Mouse (Mus musculus): Measurements from ENCODE around the gene Trpm4. TPM values are rescaled to one million over a fixed set of nuclear protein-coding genes. Genes with fewer than 3 reads are reported as not detected.
"Not testable (repeated sequence)": the region's sequence is repeated elsewhere in the genome, so short reads cannot be mapped to it uniquely, and the experiment has no call there.

The Trpm4 gene
- polyA plus RNA-seq, 1 experiment from 2014 or later, result 6.8 TPM

DNA sequence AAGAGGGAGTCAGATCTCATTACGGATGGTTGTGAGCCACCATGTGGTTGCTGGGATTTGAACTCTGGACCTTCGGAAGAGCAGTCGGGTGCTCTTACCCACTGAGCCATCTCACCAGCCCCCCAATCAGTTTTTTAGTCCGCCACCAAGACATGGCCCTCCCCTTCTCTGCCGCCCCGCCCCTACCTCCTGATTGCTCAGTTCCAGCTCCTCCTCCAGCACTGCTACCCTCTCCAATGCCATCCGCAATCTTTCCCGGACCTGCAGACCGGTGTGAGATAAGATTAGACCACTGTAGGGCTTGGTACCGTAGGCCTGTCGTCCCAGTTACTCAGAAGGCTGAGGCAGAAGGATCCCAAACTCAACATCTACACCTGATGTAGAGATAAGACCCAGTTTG is 25.5 kb upstream of the Trpm4 start:
- ATAC-seq (replicated peaks; ENCODE audit: low FRiP score); H3K4me3 ChIP-seq (ENCODE audit: low read depth, low read length); DNase-seq (ENCODE audit: low spot score); H3K27ac ChIP-seq (ENCODE audit: low read depth, low read length); H3K4me1 ChIP-seq (replicated peaks; ENCODE audit: control insufficient read depth, insufficient read depth, low read length); H3K9me3 ChIP-seq (ENCODE audit: control insufficient read depth, low read length); H3K27me3 ChIP-seq (ENCODE audit: control insufficient read depth, insufficient read depth, low read length); H3K36me3 ChIP-seq (ENCODE audit: control insufficient read depth, insufficient read depth, low read length); H3K4me2 ChIP-seq (ENCODE audit: low read depth, low read length, severe bottlenecking); H3K9ac ChIP-seq (ENCODE audit: low read length): not testable (repeated sequence)
- WGBS, result 63% methylated on average over 10 of the region's 11 CpGs

DNA sequence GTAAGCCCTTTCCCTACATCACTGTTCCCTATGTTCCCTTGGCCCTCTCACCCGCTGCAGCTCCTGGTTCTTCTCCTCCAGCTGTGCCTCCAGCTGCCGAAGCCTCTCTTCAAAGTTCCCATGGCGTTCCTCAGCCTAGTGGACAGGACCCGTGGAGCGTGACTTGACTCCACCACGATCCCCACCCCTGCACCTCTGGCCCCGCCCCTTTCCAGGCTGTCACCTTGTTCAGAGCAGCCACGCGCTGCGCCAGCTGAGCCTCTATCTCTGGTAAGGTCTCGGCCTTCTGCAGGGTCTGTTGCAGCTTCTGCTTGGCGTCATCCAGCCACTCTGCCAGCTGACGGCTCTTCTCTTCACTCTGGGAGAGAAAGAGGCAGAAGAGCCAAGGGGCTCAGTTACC is 22.5 kb upstream of the Trpm4 start:
- no peak overlapping the region for H3K27ac ChIP-seq (ENCODE audit: low read depth, low read length)
- 0 out of 2 replicates have a peak, but pooled peaks cover under 1% of the 10 kb centered on the region for H3K4me1 ChIP-seq (replicated peaks; ENCODE audit: control insufficient read depth, insufficient read depth, low read length)
- no peaks in the 10 kb centered on the region for H3K36me3 ChIP-seq (ENCODE audit: control insufficient read depth, insufficient read depth, low read length)
- ATAC-seq (replicated peaks; ENCODE audit: low FRiP score) (no peak), DNase-seq (ENCODE audit: low spot score) (no peak)
- 58% methylated on average over 13 of the region's 13 CpGs for WGBS
- no peak overlapping the region for H3K9ac ChIP-seq (ENCODE audit: low read length)
- H3K4me3 ChIP-seq (ENCODE audit: low read depth, low read length), result no peak overlapping the region
- no peaks in the 10 kb centered on the region for H3K9me3 ChIP-seq (ENCODE audit: control insufficient read depth, low read length)
- no peaks in the 10 kb centered on the region; the same call in 1 of the 2 replicates for H3K27me3 ChIP-seq (ENCODE audit: control insufficient read depth, insufficient read depth, low read length)
- no peak overlapping the region for H3K4me2 ChIP-seq (ENCODE audit: low read depth, low read length, severe bottlenecking)

DNA sequence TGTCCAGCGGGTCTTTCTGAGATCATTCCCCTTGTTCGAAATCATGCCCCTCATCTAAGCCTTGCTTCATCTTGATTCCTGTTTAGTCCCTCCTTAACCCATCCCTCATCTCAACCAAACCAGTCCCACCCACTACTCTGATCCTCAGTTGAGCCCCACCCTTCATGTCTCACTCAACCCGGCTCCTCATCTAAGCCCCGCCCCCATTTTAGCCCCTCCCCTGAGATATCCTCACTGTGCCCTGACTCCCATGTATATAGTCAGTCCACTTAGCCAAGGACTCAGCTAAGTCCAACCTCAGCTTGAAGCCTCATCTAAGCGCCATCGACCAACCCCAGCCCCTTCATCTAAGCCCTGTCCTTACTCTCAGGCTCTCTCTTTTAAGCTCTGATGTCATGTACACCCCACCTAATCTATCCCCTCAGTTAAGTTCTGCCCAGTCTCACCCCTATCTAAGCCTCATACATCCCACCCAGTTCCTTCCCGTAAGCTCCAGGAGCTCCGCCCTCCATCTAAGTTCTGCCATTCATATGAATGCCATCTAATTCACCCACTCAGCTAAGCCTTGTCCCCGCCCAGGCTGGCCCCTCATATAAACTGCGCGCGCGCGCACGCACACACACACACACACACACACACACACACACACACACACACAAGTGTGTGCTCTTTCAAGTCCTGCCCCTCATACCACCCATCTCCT is 21.9 kb upstream of the Trpm4 start:
- H3K27me3 ChIP-seq (ENCODE audit: control insufficient read depth, insufficient read depth, low read length), result no peaks in the 10 kb centered on the region; the same call in 1 of the 2 replicates
- no peaks in the 10 kb centered on the region for H3K4me1 ChIP-seq (replicated peaks; ENCODE audit: control insufficient read depth, insufficient read depth, low read length)
- no peak overlapping the region for H3K27ac ChIP-seq (ENCODE audit: low read depth, low read length)
- no peak for ATAC-seq (replicated peaks; ENCODE audit: low FRiP score)
- H3K4me2 ChIP-seq (ENCODE audit: low read depth, low read length, severe bottlenecking), result no peak overlapping the region
- no peaks in the 10 kb centered on the region for H3K9me3 ChIP-seq (ENCODE audit: control insufficient read depth, low read length)
- WGBS, result 79% methylated on average over 15 of the region's 15 CpGs
- no peak overlapping the region for H3K9ac ChIP-seq (ENCODE audit: low read length)
- H3K4me3 ChIP-seq (ENCODE audit: low read depth, low read length), result no peak overlapping the region
- H3K36me3 ChIP-seq (ENCODE audit: control insufficient read depth, insufficient read depth, low read length), result no peaks in the 10 kb centered on the region
- no peak for DNase-seq (ENCODE audit: low spot score)

DNA sequence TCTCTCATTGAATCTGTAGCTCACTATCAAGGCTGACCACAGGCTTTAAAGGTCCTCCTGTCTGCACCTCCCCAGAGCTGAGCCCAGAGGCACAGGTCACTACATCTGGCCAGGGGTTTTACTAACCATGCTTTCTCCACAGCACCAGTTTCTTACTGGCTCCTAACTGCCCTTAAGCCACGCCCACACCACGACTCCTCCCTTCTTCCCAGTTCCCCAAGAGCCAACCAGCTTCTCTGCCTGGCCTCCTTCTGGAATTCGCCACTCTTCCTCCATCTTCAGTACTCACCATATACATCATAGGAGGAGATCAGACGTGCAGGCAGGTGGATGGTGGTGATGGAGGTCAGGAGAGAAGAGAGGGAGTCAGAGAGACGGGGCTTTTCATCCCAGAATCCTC is 19.5 kb upstream of the Trpm4 start:
- ATAC-seq (replicated peaks; ENCODE audit: low FRiP score), result no peak
- WGBS, result 30% methylated on average over 5 of the region's 5 CpGs
- H3K9me3 ChIP-seq (ENCODE audit: control insufficient read depth, low read length), result no peaks in the 10 kb centered on the region
- no peak for DNase-seq (ENCODE audit: low spot score)
- no peak overlapping the region for H3K4me2 ChIP-seq (ENCODE audit: low read depth, low read length, severe bottlenecking)
- no peak overlapping the region for H3K27ac ChIP-seq (ENCODE audit: low read depth, low read length)
- H3K36me3 ChIP-seq (ENCODE audit: control insufficient read depth, insufficient read depth, low read length), result no peaks in the 10 kb centered on the region
- no peaks in the 10 kb centered on the region for H3K4me1 ChIP-seq (replicated peaks; ENCODE audit: control insufficient read depth, insufficient read depth, low read length)
- no peaks in the 10 kb centered on the region for H3K27me3 ChIP-seq (ENCODE audit: control insufficient read depth, insufficient read depth, low read length)
- no peak overlapping the region for H3K4me3 ChIP-seq (ENCODE audit: low read depth, low read length)
- no peak overlapping the region for H3K9ac ChIP-seq (ENCODE audit: low read length)

DNA sequence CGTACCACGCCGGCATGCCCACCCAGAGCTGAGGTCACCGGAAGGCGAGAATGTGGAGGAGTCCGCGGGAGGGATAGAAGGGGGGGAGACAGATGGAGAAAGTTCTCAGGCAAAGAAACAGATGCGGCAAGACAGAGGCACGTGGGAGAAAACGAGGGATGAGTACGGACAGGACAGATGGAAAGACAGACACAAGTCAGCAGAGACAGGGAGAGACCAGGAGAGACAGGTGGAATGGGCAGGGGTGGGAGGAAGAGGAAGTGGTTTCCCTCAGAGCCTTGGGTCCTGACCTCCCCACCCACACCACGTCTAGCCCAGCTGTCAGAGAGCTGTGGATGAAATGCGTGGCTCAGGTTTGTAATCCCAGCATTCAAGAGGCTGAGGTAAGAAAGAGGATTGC is 13.3 kb upstream of the Trpm4 start:
- H3K27ac ChIP-seq (ENCODE audit: low read depth, low read length), result no peak overlapping the region
- H3K9me3 ChIP-seq (ENCODE audit: control insufficient read depth, low read length), result no peaks in the 10 kb centered on the region
- H3K36me3 ChIP-seq (ENCODE audit: control insufficient read depth, insufficient read depth, low read length), result no peaks in the 10 kb centered on the region; the same call in 1 of the 2 replicates
- H3K4me1 ChIP-seq (replicated peaks; ENCODE audit: control insufficient read depth, insufficient read depth, low read length), result no peaks in the 10 kb centered on the region
- no peaks in the 10 kb centered on the region for H3K27me3 ChIP-seq (ENCODE audit: control insufficient read depth, insufficient read depth, low read length)
- no peak for DNase-seq (ENCODE audit: low spot score)
- H3K9ac ChIP-seq (ENCODE audit: low read length), result no peak overlapping the region
- no peak overlapping the region for H3K4me3 ChIP-seq (ENCODE audit: low read depth, low read length)
- WGBS, result 79% methylated on average over 13 of the region's 13 CpGs
- ATAC-seq (replicated peaks; ENCODE audit: low FRiP score), result no peak
- no peak overlapping the region for H3K4me2 ChIP-seq (ENCODE audit: low read depth, low read length, severe bottlenecking)

DNA sequence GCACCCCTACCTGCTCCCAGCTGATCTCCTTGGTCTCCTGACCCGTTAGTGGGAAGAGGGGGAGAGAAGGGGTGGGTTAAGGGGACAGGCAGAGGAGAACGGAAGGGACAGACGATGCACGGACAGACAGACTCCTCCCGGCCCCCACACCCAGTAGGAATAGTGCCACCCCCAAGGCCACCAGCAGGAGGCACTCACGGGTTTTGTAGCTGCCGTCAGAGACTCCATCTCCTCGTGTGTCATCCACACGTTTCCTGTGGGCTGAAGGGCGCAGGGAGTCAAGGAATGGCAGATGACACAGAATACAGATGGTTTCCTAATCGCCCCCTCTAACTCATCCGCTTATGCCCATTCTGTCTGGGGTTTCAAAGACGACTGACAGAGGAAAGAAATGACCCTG is 10.0 kb upstream of the Trpm4 start:
- Histone ChIP-seq H3K4me2 (ENCODE audit: low read depth, low read length, severe bottlenecking) (no peak overlapping the region), H3K27me3 (ENCODE audit: control insufficient read depth, insufficient read depth, low read length) (no peaks in the 10 kb centered on the region), H3K36me3 (ENCODE audit: control insufficient read depth, insufficient read depth, low read length) (no peaks in the 10 kb centered on the region; the same call in 1 of the 2 replicates), H3K27ac (ENCODE audit: low read depth, low read length) (no peak overlapping the region), H3K4me1 (replicated peaks; ENCODE audit: control insufficient read depth, insufficient read depth, low read length) (peaks cover 17% of the 10 kb centered on the region), H3K9me3 (ENCODE audit: control insufficient read depth, low read length) (no peaks in the 10 kb centered on the region), H3K9ac (ENCODE audit: low read length) (no peak overlapping the region), H3K4me3 (ENCODE audit: low read depth, low read length) (no peak overlapping the region)
- ATAC-seq (replicated peaks; ENCODE audit: low FRiP score) (no peak), DNase-seq (ENCODE audit: low spot score) (no peak)
- WGBS, result 24% methylated on average over 13 of the region's 13 CpGs

DNA sequence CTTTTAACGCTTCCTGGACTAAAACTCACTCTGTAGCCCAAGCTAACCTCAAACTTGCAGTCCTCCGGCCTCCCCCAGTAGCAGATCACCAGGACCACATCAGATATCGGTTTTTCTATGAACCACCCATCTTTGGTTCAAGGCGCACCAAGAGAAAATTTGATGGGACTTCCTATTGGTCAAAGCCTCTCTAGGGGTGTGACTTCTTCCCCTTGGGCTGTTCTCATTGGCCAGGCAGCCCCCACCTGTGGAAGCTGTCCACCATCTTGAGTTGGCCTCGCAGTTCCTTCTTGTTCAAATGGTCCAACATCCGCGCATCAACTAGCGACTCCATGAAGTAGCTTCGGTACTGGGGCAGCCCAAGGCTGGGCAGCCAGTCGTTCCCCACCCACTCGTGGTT is 8.5 kb upstream of the Trpm4 start:
- 0 out of 2 replicates have a peak, but pooled peaks cover 3% of the 10 kb centered on the region for H3K27me3 ChIP-seq (ENCODE audit: control insufficient read depth, insufficient read depth, low read length)
- no peak overlapping the region for H3K9ac ChIP-seq (ENCODE audit: low read length)
- H3K4me2 ChIP-seq (ENCODE audit: low read depth, low read length, severe bottlenecking), result no peak overlapping the region
- H3K36me3 ChIP-seq (ENCODE audit: control insufficient read depth, insufficient read depth, low read length), result no peaks in the 10 kb centered on the region; the same call in 1 of the 2 replicates
- H3K9me3 ChIP-seq (ENCODE audit: control insufficient read depth, low read length), result no peaks in the 10 kb centered on the region
- no peak for ATAC-seq (replicated peaks; ENCODE audit: low FRiP score)
- peaks cover 17% of the 10 kb centered on the region for H3K4me1 ChIP-seq (replicated peaks; ENCODE audit: control insufficient read depth, insufficient read depth, low read length)
- H3K4me3 ChIP-seq (ENCODE audit: low read depth, low read length), result no peak overlapping the region
- 90% methylated on average over 11 of the region's 11 CpGs for WGBS
- DNase-seq (ENCODE audit: low spot score), result no peak
- no peak overlapping the region for H3K27ac ChIP-seq (ENCODE audit: low read depth, low read length)

DNA sequence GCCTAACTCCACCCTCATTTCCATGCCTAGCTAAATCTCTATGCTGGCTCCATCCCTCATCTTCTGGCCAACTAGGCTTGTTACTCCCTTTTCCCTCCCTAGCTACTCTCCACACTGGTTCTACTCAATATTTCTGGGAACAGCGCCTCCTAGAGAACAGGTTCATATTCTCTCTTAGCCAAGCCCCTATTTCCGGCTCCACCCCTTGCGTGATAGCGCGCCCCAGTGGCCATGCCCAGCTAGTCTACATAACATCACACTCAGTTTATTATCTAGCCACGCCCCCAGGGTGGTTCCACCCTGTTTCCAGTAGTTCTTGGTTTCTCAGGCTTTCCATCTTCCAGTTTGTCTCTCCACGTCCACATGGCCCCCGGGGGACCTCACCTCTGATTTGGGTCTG is 7.7 kb upstream of the Trpm4 start:
- H3K36me3 ChIP-seq (ENCODE audit: control insufficient read depth, insufficient read depth, low read length), result no peaks in the 10 kb centered on the region; the same call in 1 of the 2 replicates
- 0 out of 2 replicates have a peak, but pooled peaks cover 3% of the 10 kb centered on the region for H3K27me3 ChIP-seq (ENCODE audit: control insufficient read depth, insufficient read depth, low read length)
- ATAC-seq (replicated peaks; ENCODE audit: low FRiP score), result peak; percentile 10; the same call in 1 of the 2 replicates
- peaks cover 17% of the 10 kb centered on the region for H3K4me1 ChIP-seq (replicated peaks; ENCODE audit: control insufficient read depth, insufficient read depth, low read length)
- H3K9ac ChIP-seq (ENCODE audit: low read length), result no peak overlapping the region
- no peak overlapping the region for H3K4me3 ChIP-seq (ENCODE audit: low read depth, low read length)
- H3K4me2 ChIP-seq (ENCODE audit: low read depth, low read length, severe bottlenecking), result peak overlapping the region; percentile 92; the same call in 1 of the 2 replicates
- 4% methylated on average over 8 of the region's 8 CpGs for WGBS
- H3K27ac ChIP-seq (ENCODE audit: low read depth, low read length), result no peak overlapping the region
- H3K9me3 ChIP-seq (ENCODE audit: control insufficient read depth, low read length), result no peaks in the 10 kb centered on the region
- peak; percentile 83 for DNase-seq (ENCODE audit: low spot score)

DNA sequence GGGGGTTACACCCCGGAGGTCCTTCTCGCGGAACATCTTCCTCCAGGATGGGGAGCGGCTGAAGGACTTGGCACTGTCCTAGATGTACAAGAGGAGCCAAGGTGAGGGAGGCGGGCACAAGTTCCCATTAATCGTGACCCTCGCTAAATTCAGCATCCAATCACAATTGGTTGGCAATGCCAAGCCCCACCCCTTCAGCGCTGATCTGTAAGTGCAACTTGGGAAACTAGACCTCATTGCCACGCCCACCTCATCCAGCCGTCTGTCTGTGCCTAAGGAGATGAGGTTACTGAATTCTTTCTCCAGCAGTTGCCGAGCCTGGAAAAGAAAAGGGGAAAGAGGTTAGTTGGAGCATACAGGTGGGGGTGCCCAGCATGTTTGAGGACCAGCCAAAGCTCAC is 7.1 kb upstream of the Trpm4 start:
- Histone ChIP-seq H3K4me2 (ENCODE audit: low read depth, low read length, severe bottlenecking) (peak overlapping the region; percentile 92), H3K27me3 (ENCODE audit: control insufficient read depth, insufficient read depth, low read length) (0 out of 2 replicates have a peak, but pooled peaks cover 3% of the 10 kb centered on the region), H3K9me3 (ENCODE audit: control insufficient read depth, low read length) (no peaks in the 10 kb centered on the region), H3K9ac (ENCODE audit: low read length) (peak overlapping the region; percentile 74), H3K36me3 (ENCODE audit: control insufficient read depth, insufficient read depth, low read length) (no peaks in the 10 kb centered on the region), H3K27ac (ENCODE audit: low read depth, low read length) (no peak overlapping the region), H3K4me3 (ENCODE audit: low read depth, low read length) (peak overlapping the region; percentile 49), H3K4me1 (replicated peaks; ENCODE audit: control insufficient read depth, insufficient read depth, low read length) (peaks cover 17% of the 10 kb centered on the region)
- WGBS, result 0% methylated on average over 11 of the region's 11 CpGs
- DNase-seq (ENCODE audit: low spot score), result peak; percentile 76
- no peak; the same call in 1 of the 2 replicates for ATAC-seq (replicated peaks; ENCODE audit: low FRiP score)

All from forebrain, embryonic 11.5 days (tissue).